Mouse (Mus musculus) CD4-positive, CD25-positive, alpha-beta regulatory T cell, adult 2 months (primary cell): ENCODE measurements at regions not wholly inside any gene's neighbourhood (a gene's known extent, or its start where the extent isn't known, plus 50 kb on each side); places are given as distances from the start of the nearest gene placed in this dataset.

ENCODE experiments used
- DNase-seq: peaks from one replicate; pipeline ENCODE4 v3.0.0-alpha.2; 2012; ENCODE audit warnings: low read depth, low spot score

DNA sequence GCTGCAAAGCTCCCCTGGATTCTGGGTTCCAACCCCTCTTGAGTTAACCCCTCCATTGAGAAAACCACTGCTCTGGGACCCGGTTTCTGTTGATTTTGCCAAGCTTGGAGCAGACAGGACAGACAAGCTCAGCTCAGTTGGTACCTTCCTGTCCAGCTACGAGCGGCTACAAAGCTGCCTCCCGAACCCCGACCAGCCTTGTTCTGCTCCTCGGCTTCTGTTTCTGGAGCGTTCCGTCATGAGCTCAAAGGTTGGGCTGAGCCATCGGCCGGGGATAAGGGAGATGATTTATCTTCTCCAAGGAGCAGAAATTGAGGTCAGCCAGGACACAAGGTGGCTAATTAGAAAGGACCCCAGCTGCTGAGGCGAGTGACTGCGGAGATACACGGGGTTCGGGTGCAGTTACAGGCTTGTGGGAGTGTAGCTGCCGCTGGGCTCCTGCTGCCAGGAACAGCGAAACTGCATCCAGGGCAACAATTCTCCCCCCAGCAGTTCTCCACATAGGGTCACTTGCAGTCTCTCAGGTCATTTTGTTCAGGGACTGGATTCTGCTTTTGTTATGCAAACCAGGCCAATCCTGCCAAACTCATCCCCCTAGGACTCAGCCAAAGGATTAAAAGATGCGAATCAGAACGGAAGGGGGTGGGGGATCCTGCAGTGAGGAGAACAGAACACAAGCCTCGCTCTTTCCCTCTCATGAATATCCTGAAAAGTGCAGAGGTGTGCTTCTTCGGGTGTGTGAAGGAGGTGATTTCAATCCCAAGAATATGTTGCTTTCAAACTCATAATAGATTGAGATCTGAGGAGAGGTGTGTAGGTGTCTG, 50.0 kb upstream of the Tmem132d start:
- DNase-seq, result no peak
